Mouse (Mus musculus): ENCODE data around the gene Emg1. TPM values are rescaled to one million over a fixed set of nuclear protein-coding genes. Genes with fewer than 3 reads are reported as not detected.

Gene Emg1
- polyA plus RNA-seq, 1 experiment from 2014 or later, result 86.7 TPM

DNA sequence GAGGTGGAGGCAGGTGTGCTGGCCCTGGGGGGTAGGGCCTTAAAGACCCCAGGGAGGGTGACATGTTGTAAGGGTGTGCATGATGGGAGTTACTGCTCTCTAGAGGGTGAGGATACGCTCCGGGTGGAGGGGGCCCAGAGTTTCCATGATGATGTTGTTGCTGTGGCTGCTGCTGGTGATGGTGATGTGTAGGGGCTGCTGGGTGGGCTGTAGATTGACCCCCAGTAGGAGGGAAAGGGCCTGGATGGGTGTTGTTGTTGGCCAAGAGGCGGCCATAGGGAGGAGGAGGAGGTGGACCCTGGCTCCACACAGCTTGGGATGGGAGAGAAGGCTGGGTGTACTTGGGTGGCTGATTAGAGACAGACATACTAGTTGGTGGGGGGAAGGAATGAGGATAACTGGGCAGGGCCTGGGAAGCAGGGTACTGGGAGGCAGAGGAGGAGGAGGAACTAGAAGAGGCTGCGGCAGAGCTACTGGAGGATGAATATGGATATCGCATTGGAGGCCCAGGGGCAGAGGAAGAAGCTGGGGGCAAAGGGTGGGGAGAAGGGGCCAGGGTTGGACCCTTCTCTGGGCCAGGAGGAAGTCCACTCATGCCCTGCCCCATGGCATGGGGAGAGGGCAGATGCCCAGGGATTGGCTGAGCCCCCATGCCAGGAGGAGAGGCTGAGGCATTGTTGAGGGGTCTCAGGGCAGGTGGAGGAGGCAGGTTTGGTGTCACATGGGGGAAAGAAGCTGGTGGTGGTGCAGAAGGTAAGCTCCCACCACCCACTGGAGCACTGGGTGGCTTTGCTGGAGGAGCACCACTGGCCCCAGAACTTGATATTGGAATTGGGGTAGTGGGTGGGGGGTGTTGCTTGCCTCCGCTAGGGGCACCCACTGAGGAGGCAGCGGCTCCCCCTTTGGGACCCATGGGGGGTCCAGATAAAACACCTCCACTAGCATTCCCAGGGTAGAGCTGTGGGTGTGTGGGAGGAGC lies 35.0 kb upstream of the Emg1 start:
- TF ChIP-seq EP300 (IDR thresholded peaks at IDR 0.05), result no peak
- Histone ChIP-seq H3K4me2 (replicated peaks; ENCODE audit: low read depth, low read length) (no peak overlapping the region), H3K36me3 (ENCODE audit: insufficient read depth, low read length) (peaks cover 12% of the 10 kb centered on the region; the same call in 1 of the 2 replicates), H3K27me3 (replicated peaks; ENCODE audit: insufficient read depth, low read length) (no peaks in the 10 kb centered on the region), H3K9me3 (ENCODE audit: low read length) (no peaks in the 10 kb centered on the region), H3K9ac (replicated peaks; ENCODE audit: low read depth) (no peak overlapping the region), H3K4me1 (ENCODE audit: insufficient read depth, low read depth, low read length) (no peaks in the 10 kb centered on the region), H3K4me3 (ENCODE audit: low read depth, low read length) (no peak overlapping the region), H3K27ac (ENCODE audit: low read length) (no peak overlapping the region)
- ATAC-seq, result no peak
- 83% methylated on average over 7 of the region's 7 CpGs for WGBS
- DNase-seq (ENCODE audit: low spot score), result no peak

DNA sequence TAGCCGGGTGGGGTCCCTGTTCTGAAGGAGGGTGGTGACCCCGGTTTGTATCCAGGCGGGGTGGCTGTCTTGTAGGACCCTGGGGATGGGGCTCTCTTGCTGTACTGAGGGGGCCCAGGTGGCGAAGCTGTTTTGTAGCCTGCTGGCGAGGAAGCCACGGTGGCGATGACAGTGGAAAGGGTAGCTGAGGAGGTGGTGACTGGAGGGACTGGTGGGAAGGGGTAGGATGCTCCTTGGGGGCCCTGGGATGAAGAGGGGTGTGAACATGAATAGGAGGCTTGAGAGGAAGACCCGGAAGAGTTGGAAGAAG lies 34.3 kb upstream of the Emg1 start:
- Histone ChIP-seq H3K36me3 (ENCODE audit: insufficient read depth, low read length) (peaks cover 12% of the 10 kb centered on the region; the same call in 1 of the 2 replicates), H3K9ac (replicated peaks; ENCODE audit: low read depth) (peak overlapping the region; percentile 68), H3K9me3 (ENCODE audit: low read length) (no peaks in the 10 kb centered on the region), H3K27me3 (replicated peaks; ENCODE audit: insufficient read depth, low read length) (no peaks in the 10 kb centered on the region), H3K4me1 (ENCODE audit: insufficient read depth, low read depth, low read length) (no peaks in the 10 kb centered on the region), H3K27ac (ENCODE audit: low read length) (peak overlapping the region; percentile 92), H3K4me2 (replicated peaks; ENCODE audit: low read depth, low read length) (peak overlapping the region; percentile 99), H3K4me3 (ENCODE audit: low read depth, low read length) (peak overlapping the region; percentile 53)
- ATAC-seq (no peak), DNase-seq (ENCODE audit: low spot score) (no peak)
- WGBS, result 23% methylated on average over 8 of the region's 8 CpGs
- TF ChIP-seq CTCF (IDR thresholded peaks at IDR 0.05), result no peak
- no peak for TF ChIP-seq EP300 (IDR thresholded peaks at IDR 0.05)

- peak overlapping the region; percentile 92 for H3K27ac ChIP-seq (ENCODE audit: low read length)
- DNase-seq (ENCODE audit: low spot score) (peak; percentile 97), ATAC-seq (peak; percentile 85)
- H3K9me3 ChIP-seq (ENCODE audit: low read length), result no peaks in the 10 kb centered on the region
- no peaks in the 10 kb centered on the region for H3K27me3 ChIP-seq (replicated peaks; ENCODE audit: insufficient read depth, low read length)
- H3K36me3 ChIP-seq (ENCODE audit: insufficient read depth, low read length), result peaks cover 12% of the 10 kb centered on the region; the same call in 1 of the 2 replicates
- TF ChIP-seq CTCF (IDR thresholded peaks at IDR 0.05), result peak; percentile 94
- no peak for TF ChIP-seq EP300 (IDR thresholded peaks at IDR 0.05)
- H3K4me3 ChIP-seq (ENCODE audit: low read depth, low read length), result peak overlapping the region; percentile 53
- WGBS, result 3% methylated on average over 82 of the region's 85 CpGs
- peak overlapping the region; percentile 99 for H3K4me2 ChIP-seq (replicated peaks; ENCODE audit: low read depth, low read length)
- H3K9ac ChIP-seq (replicated peaks; ENCODE audit: low read depth), result peak overlapping the region; percentile 68
- H3K4me1 ChIP-seq (ENCODE audit: insufficient read depth, low read depth, low read length), result no peaks in the 10 kb centered on the region
Measured at GRCm38 (mm10) chr6:124745490-124746295, 33.7 kb upstream of the Emg1 start.

DNA sequence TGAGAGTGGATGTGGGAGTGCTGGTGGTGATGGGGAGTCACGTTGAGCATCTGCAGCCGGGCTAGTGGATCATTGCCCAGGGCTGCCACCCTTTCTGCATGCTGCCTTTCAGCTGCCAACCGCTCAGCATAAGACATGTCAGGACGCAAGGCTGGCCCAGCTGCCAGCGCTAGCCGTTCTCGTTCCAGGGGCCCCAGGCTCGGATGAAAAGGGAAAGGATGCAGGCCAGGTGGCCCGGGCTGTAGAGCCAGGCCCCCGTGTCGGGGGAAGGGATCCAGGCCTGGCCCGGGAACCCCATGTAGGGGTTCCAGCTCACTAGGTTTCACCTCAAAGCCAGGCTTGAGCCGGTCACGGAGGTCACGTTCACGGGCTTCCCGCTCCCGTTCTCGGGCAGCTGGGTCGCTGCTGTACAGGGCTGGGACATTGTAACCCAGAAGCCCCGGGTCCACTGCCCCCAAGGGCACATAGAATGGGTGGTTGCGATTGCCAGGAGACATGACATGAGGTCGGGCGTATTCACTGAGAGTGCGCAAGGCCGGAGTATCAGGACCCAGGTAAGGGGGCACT lies 32.9 kb upstream of the Emg1 start:
- Histone ChIP-seq H3K27ac (ENCODE audit: low read length) (no peak overlapping the region), H3K4me1 (ENCODE audit: insufficient read depth, low read depth, low read length) (no peaks in the 10 kb centered on the region; the same call in 1 of the 2 replicates), H3K36me3 (ENCODE audit: insufficient read depth, low read length) (peaks cover 12% of the 10 kb centered on the region; the same call in 1 of the 2 replicates), H3K4me2 (replicated peaks; ENCODE audit: low read depth, low read length) (peak overlapping the region; percentile 99), H3K9ac (replicated peaks; ENCODE audit: low read depth) (peak overlapping the region; percentile 68; the same call in 1 of the 2 replicates), H3K4me3 (ENCODE audit: low read depth, low read length) (peak overlapping the region; percentile 53; the same call in 1 of the 2 replicates), H3K27me3 (replicated peaks; ENCODE audit: insufficient read depth, low read length) (no peaks in the 10 kb centered on the region), H3K9me3 (ENCODE audit: low read length) (no peaks in the 10 kb centered on the region)
- 74% methylated on average over 26 of the region's 26 CpGs for WGBS
- no peak for TF ChIP-seq CTCF (IDR thresholded peaks at IDR 0.05)
- no peak for TF ChIP-seq EP300 (IDR thresholded peaks at IDR 0.05)
- no peak for ATAC-seq
- DNase-seq (ENCODE audit: low spot score), result no peak

GRCm38 (mm10) chr6:124743647-124744046 lies 31.7 kb upstream of the Emg1 start:
- Histone ChIP-seq H3K9me3 (ENCODE audit: low read length) (no peaks in the 10 kb centered on the region), H3K9ac (replicated peaks; ENCODE audit: low read depth) (no peak overlapping the region), H3K4me2 (replicated peaks; ENCODE audit: low read depth, low read length) (no peak overlapping the region), H3K4me3 (ENCODE audit: low read depth, low read length) (no peak overlapping the region), H3K27ac (ENCODE audit: low read length) (no peak overlapping the region), H3K36me3 (ENCODE audit: insufficient read depth, low read length) (peaks cover 9% of the 10 kb centered on the region; the same call in 1 of the 2 replicates), H3K4me1 (ENCODE audit: insufficient read depth, low read depth, low read length) (no peaks in the 10 kb centered on the region; the same call in 1 of the 2 replicates), H3K27me3 (replicated peaks; ENCODE audit: insufficient read depth, low read length) (no peaks in the 10 kb centered on the region)
- TF ChIP-seq CTCF (IDR thresholded peaks at IDR 0.05) (no peak), EP300 (IDR thresholded peaks at IDR 0.05) (no peak)
- WGBS, result 81% methylated on average over 8 of the region's 8 CpGs
- ATAC-seq, result no peak
- DNase-seq (ENCODE audit: low spot score), result no peak

Measured in lung, postnatal 0 days (tissue).